Mouse (Mus musculus) testis, adult 2 months (tissue): ENCODE data around the gene Sh2b3.

ENCODE experiments used
- CTCF ChIP-seq: fragments of 200-500 bp; IDR thresholded peaks from 2 replicates; pipeline ENCODE4 v1.5.1; 2012; ENCODE audit warnings: low read depth, mild to moderate bottlenecking, inconsistent platforms, low read length, moderate library complexity; ENCODE audit not compliant: control insufficient read depth, insufficient read depth, insufficient replicate concordance
- POLR2A ChIP-seq: fragments of 200-500 bp; IDR thresholded peaks from 2 replicates; pipeline ENCODE4 v1.6.1; 2012; ENCODE audit warnings: low read depth, mild to moderate bottlenecking, inconsistent platforms, low read length, moderate library complexity; ENCODE audit not compliant: control insufficient read depth

- TF ChIP-seq CTCF, result no peak
- TF ChIP-seq POLR2A, result no peak
Measured at GRCm38 (mm10) chr5:121831002-121831601, 6.3 kb downstream of the Sh2b3 start.
